In genomic region chr17:46025927-46026668, GRCm38 (mm10) we compare ENCODE assay signal across 13 mouse cellular contexts. TPM values are rescaled to one million over a fixed set of nuclear protein-coding genes. Genes with fewer than 3 reads are reported as not detected.
DNase-seq lines count a peak whose midpoint lies in the region; ATAC-seq lines count a peak whose summit lies in the region.
"Had no signal": no experiment of that assay in that cellular context is flagged by ENCODE, and none has a peak within 500 bp of the region (broad histone marks: within the 10 kb centered on the region; RNA-seq: fewer than 3 reads in every experiment).

No protein-coding gene starts in this region.

- 92% methylated on average over 11 of the region's 11 CpGs for WGBS in neural tube, embryonic 15.5 days

- peak overlapping the region; percentile 46 for H3K4me3 ChIP-seq in megakaryocyte, embryonic 14.5 days (replicated peaks)
- H3K4me3 ChIP-seq in neural tube, embryonic 15.5 days (replicated peaks), result no peak overlapping the region
- H3K4me3 ChIP-seq: erythroblast, embryonic 14.5 days had no signal

- H3K9ac ChIP-seq in neural tube, embryonic 15.5 days (replicated peaks), result no peak overlapping the region

- peaks cover 87% of the 10 kb centered on the region for H3K36me3 ChIP-seq in megakaryocyte, embryonic 14.5 days (replicated peaks; ENCODE audit: low read length)
- peaks cover 39% of the 10 kb centered on the region for H3K36me3 ChIP-seq in neural tube, embryonic 15.5 days

- intact Hi-C loops in heart, postnatal 25 days (cut with DNase I), result loop anchor here (5.0 kb wide), 1 partner anchor 139 kb away; no protein-coding TSS in a partner anchor
- intact Hi-C loops in heart, postnatal 10 days (cut with DNase I), result no loop called here

- DNase-seq in heart, adult 11 months, result peak; percentile 93
- no peak for DNase-seq in heart, postnatal 25 days (ENCODE audit: low spot score)
- DNase-seq in heart, postnatal 10 days, result peak; percentile 42 to 54
- no peak for DNase-seq in urinary bladder, adult 2 months (ENCODE audit: low spot score)
- DNase-seq: B cell, adult 2 months; cerebellum, postnatal 36 days; gastrocnemius, postnatal 36 days had no signal

- no peaks in the 10 kb centered on the region for H3K9me3 ChIP-seq in megakaryocyte, embryonic 14.5 days
- H3K9me3 ChIP-seq in neural tube, embryonic 15.5 days (replicated peaks), result no peaks in the 10 kb centered on the region
- H3K9me3 ChIP-seq: midbrain, embryonic 12.5 days had no signal

- H3K4me2 ChIP-seq in neural tube, embryonic 15.5 days, result peak overlapping the region; percentile 91; the same call in 1 of the 2 replicates

- H3K4me1 ChIP-seq in megakaryocyte, embryonic 14.5 days, result peaks cover 87% of the 10 kb centered on the region
- H3K4me1 ChIP-seq in neural tube, embryonic 15.5 days, result peaks cover 44% of the 10 kb centered on the region

- no peak overlapping the region for H3K27ac ChIP-seq in neural tube, embryonic 15.5 days (replicated peaks)

- H3K27me3 ChIP-seq in megakaryocyte, embryonic 14.5 days (replicated peaks), result no peaks in the 10 kb centered on the region
- H3K27me3 ChIP-seq in neural tube, embryonic 15.5 days (replicated peaks), result no peaks in the 10 kb centered on the region
- H3K27me3 ChIP-seq: midbrain, embryonic 12.5 days had no signal

- ATAC-seq in megakaryocyte, adult 5-6 weeks (ENCODE audit: poor library complexity, severe bottlenecking), result no peak
- ATAC-seq in neural tube, embryonic 15.5 days (ENCODE audit: low FRiP score), result no peak
- ATAC-seq in megakaryocyte progenitor cell, adult 5-6 weeks (replicated peaks; ENCODE audit: poor library complexity), result no peak

RNA-seq across cellular contexts. Expression of gene Vegfa, which starts 6.1 kb away (rescaled TPM):
- total RNA-seq in heart, postnatal 25 days (2021), result 100 to 1,000 TPM; 257 to 275 TPM
- 48.1 and 103 TPM in 2 replicates for polyA plus RNA-seq in megakaryocyte, embryonic 14.5 days (2012; ENCODE audit: insufficient read depth, low replicate concordance)
- total RNA-seq in megakaryocyte, adult 5-6 weeks (2015), result 5.6 and 9.1 TPM in 2 replicates
- total RNA-seq in megakaryocyte, adult 5-6 weeks (2017), result 4.8 and 11.4 TPM in 2 replicates
- 100 to 1,000 TPM; 231 to 234 TPM for total RNA-seq in heart, postnatal 10 days (2021)
- 4.1 and 4.8 TPM in 2 replicates for polyA plus RNA-seq in neural tube, embryonic 15.5 days (2015; fragmentation: Nextera tagmentation; extraction: Ambion mirVana)
- 32.8 and 38.3 TPM in 2 replicates for total RNA-seq in megakaryocyte progenitor cell, adult 5-6 weeks (2015)
- total RNA-seq in megakaryocyte progenitor cell, adult 5-6 weeks (2017), result 47.8 and 54.2 TPM in 2 replicates
- polyA plus RNA-seq in urinary bladder, adult 2 months (2012; rRNA removed), result 98.3 and 138 TPM in 2 replicates

Comparison
In these comparisons a context has a peak if more than half of its experiments do, and no peak if none do; other contexts are left out.
1. DNase-seq: peak in heart, adult 11 months (single experiment) and heart, postnatal 10 days (2 of 2); none in heart, postnatal 25 days (single experiment) and urinary bladder, adult 2 months (single experiment).